Mouse (Mus musculus) gastrocnemius, postnatal 10 days (tissue): ENCODE measurements around the gene Stra6l. TPM values are rescaled to one million over a fixed set of nuclear protein-coding genes. Genes with fewer than 3 reads are reported as not detected.

Source experiments
- DNase-seq: peaks from one replicate; pipeline ENCODE4 v3.0.0; 2021; ENCODE audit warnings: mixed read lengths
- total RNA-seq, 2 experiments: library from RNA; stranded (reverse); gene quantifications; 2 replicates each; pipeline ENCODE4 v1.2.3; 2021

The Stra6l gene
- total RNA-seq, 2 experiments from 2014 or later, result 0.14 TPM; not detected in 1

- peak; percentile 33 for DNase-seq
Observed at GRCm38 (mm10) chr4:45844355-45844754, 4.1 kb upstream of the Stra6l start.

- no peak for DNase-seq
Observed at GRCm38 (mm10) chr4:45846263-45846662, 2.2 kb upstream of the Stra6l start.

DNA sequence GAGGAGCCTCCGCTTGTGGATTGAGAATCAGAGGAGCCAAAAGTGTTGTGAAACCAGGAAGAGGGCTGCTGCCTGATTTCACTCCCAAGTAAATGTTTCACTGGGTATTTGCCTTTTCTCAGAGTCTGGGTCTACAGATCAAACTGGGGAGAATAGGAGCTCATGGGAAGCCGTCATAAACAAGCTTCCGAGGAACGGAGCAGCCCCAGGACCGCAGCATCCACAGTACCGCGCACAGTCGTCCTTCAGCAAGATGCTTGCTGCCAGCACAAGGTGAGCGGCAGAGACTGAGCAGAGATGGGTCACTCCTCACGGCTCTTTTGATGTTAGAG lies 327 bp downstream of the Stra6l start:
- no peak for DNase-seq

GRCm38 (mm10) chr4:45849419-45849818 lies 955 bp downstream of the Stra6l start:
- DNase-seq, result no peak

- DNase-seq, result peak; percentile 57
Observed at GRCm38 (mm10) chr4:45851640-45852051, 3.2 kb downstream of the Stra6l start.

- DNase-seq, result no peak
Observed at GRCm38 (mm10) chr4:45853496-45854246, 5.2 kb downstream of the Stra6l start.

DNA sequence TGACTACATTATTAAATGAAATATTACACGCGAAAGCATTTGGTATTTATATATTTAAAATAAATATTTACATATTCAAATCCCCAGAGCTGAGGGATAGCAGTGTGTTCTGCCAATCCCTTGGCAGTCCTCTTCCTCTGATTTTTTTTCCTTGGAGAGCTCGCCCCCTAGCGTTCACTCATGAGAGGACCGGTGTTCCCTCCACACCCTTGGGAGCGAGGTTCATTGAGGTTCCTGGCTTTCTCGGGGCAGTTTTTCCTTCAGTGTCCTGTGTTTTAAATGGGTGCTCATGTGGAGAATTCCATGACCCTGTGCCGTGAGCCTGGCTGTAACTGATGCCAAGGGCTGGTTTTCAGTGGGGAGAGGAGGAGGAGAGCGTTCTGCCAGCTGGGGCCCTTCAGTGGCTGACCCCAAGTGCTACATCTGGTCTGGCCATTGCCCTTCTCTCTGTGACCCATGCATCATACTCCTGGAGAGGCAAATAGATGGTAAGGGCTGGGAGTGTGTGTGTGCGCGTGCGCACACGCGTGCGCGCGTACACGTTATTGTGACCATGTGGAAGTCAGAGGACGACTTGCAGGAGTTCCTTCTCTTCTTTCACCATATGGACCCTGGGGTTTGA lies 7.5 kb downstream of the Stra6l start:
- DNase-seq, result peak; percentile 76

DNA sequence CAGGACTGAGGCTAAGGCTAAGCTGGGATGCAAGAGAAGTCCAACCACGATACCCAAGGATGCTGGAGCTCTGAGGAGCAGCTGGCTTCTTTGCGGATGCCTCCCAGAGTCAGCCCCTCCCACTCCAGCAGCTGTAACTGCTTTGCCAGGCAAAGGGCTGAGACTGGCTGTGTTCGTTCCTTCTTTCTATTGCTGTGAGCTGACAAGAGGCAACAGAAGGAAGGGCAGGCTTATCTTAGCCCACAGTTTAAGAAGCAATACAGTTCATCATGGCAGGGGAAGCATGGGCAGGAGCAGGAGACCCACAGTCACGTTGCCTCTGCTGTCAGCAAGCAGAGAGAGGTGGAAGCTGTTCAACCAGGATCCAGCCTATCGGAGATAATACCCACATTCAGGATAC lies 12.7 kb downstream of the Stra6l start:
- no peak for DNase-seq

DNA sequence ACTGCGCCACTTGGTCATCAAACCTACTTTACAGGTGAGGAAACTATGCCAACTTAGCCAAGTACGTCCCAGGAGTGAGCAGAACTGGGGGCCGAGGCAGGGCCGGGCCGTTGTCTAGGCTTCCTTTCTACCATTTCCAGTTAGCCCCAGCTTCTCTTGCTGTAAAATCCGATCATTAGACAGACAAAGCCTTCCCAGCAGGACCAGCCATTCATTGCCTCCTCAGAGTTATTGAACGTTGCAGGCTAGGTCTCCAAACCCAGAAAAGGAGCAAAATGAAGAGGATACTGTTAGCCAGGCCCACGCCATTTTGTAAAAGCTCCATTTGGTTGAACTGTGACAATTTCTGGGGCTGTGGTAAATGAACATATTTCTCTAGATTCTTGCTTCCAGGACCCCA lies 19.0 kb downstream of the Stra6l start:
- no peak for DNase-seq

DNA sequence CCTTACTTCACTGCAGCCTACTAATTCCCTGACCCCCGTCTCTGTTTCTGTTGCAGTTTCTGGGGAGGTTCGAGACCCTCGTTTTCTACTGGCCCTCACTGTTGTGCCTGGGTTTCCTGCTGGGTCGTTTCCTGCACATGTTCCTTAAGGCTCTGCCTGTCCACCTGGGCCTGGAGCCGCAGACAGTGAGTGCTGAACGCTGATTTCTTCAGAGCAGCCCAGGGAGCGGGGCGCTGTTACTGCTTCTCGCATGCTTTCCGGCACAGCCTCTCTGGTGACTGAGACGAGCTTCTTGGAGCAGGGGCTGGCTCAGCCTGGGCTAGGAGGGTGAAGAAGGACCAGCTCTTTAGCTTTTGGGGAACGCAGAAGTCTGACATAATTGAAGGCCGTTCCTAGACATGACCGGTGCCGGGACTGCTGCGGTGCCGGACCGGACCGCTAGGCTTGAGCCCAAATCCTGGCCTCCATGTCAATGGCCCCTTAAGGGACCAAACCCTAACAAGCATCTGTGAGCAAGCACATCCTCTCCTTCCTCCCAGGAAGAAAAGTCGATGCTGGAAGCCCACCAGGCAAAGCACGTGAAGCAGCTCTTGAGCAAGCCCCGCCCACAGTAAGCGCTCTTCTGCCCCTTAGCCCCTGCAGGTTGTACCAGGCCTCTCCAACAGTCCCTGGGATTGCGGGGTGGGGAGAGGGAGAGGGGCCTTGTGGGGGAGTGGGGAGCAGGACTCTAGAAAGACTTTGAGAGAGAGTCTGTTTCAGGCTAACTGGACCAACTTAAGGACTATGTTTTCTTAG lies 20.8 kb downstream of the Stra6l start:
- no peak for DNase-seq

GRCm38 (mm10) chr4:45872147-45872546 lies 23.7 kb downstream of the Stra6l start:
- no peak for DNase-seq

DNA sequence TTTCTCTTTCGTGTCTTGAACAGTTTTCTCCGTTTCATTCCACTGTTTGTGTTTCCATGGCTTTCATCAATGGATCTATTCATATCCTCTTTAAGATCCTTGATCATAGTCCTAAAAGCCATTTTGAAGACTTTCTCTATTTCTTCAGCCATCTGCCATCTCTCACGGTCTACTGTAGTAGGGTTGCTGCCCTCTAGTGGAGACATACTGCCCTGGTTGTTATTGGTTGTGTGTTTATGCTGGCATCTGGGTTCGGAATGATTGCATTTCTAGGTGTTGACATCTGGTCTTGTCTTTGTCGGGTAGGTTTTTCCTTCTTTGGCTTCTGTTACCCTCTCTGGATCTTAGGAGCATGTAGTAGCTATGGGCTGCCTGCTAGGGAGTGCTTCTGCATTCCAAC lies 30.5 kb downstream of the Stra6l start:
- no peak for DNase-seq

DNA sequence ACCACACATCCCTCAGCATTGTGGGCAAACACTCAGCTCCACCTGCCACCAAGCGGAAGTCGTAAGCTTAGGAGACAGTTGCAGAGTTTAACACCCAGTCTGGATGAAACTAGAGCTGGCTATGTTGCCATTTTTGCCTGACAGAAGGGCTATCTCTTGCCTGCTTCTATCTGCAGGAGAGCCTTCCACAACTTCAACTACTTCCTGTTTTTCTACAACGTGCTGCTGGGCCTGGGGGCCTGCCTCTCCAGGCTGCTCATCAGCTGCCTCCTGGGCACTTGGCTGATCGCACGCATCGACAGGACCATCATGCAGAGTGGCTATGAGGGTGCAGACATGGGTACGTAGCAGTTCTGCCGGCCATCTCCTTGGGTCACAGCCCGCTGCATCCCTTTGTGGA lies 34.1 kb downstream of the Stra6l start:
- DNase-seq, result no peak

- DNase-seq, result no peak
Observed at GRCm38 (mm10) chr4:45883250-45883649, 34.8 kb downstream of the Stra6l start.

- no peak for DNase-seq
Observed at GRCm38 (mm10) chr4:45889487-45889886, 41.0 kb downstream of the Stra6l start.

DNA sequence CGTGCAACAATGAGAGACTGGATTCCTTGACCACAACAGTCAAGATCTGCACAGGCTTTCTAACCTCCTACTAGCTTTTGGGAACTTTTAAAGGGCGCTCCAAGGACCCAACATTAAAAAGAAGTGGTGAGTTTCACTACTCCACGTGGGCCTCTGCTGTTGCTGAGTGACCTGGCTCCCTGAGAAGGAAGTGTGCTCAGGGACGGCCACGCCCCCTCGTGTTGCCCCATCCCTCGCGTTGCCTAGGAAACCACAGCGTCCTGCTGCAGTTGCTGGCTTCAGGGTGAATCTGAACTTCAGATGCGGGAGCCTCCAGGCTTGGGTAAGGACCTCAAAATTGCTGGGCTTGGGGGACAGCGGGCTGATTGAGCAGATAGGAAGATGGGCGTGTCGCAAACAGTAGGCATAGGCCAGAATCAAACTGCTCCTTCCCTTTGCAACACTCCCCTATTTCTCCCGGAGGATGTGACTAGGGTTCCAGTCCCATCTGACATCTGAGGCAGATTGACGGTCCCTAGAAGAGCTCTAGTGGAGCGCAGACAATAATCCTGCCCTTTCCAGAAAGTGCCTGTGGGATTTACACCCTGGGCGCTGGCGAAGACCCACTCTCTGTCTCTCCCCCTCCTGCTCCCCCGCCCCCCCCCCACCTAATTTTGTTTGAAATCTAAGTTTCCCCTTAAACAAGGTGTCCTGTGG lies 41.8 kb downstream of the Stra6l start, which contains the start of gene Ccdc180:
TSS of gene Ccdc180 (plus strand) at position 238 of the 696 bp plus-strand sequence.
- DNase-seq, result peak; percentile 43

GRCm38 (mm10) chr4:45896425-45897081 lies 48.1 kb downstream of the Stra6l start:
- no peak for DNase-seq

DNA sequence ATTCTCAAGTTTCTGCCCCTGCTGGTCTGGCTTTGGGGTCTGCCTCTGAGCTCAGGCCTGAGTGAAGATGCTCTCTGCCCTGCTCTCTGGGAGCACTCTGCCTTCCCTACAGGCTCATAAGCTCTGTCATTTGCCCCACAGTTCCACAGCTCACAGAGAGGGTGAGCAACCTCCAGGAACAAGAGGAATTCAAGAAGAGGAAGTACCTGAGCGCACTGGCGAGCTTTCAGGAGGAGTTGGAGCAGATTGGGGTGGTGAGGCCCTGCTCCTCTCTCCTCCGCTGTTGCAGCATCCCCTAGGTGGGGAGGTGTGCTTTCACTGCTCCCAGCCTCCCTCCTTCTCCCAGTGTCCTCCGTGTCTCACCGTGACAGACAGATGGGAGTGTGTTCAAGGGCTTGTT lies 49.9 kb downstream of the Stra6l start:
- no peak for DNase-seq

DNA sequence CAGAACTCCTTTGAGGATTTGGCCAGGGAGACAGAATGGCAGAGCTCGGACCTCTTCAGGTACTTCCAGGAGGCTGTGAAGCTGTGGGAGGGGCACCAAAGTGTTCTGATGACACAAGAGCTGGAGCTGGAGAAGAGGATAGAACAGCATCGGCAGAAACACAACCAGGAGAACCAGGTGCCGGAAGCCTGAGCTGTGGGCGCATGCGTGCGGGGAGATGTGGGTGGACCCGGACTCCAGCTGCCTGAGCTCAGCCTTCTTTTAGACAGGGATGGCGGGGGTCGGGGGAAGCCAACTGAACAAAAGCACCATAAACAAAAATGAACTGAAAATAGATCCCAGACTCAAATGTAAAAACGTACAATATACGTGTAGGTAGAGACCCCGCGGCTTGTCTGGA lies 60.8 kb downstream of the Stra6l start:
- no peak for DNase-seq

- no peak for DNase-seq
Observed at GRCm38 (mm10) chr4:45909924-45910323, 61.5 kb downstream of the Stra6l start.

- no peak for DNase-seq
Observed at GRCm38 (mm10) chr4:45911256-45911655, 62.8 kb downstream of the Stra6l start.

DNA sequence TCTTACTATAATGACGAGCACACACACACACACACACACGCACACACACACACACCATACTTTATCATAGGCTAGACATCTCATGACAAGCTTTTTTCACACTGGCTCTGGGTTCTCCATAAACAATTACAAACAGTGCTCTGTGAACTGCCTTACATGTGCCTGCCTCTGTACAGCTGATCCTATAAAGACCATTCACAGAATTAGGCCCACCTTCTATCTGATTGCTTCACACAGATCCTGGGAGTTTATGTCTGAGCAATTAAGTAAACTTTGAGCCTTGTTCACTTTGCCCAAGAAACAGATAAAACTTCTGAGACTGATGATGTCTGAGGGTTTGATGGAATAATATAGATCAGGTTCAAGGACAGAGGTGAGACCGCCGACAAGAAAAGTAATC lies 63.4 kb downstream of the Stra6l start:
- DNase-seq, result no peak
